Mouse (Mus musculus): ENCODE results near the gene Kif3b. TPM values are rescaled to one million over a fixed set of nuclear protein-coding genes. Genes with fewer than 3 reads are reported as not detected.
"Not testable (repeated sequence)": the region's sequence is repeated elsewhere in the genome, so short reads cannot be mapped to it uniquely, and the experiment has no call there.

The Kif3b gene
- polyA plus RNA-seq, 1 experiment from 2014 or later, result 1.7 TPM

- ATAC-seq (no peak), DNase-seq (no peak)
- Histone ChIP-seq H3K36me3 (replicated peaks; ENCODE audit: insufficient read depth, low read length) (no peaks in the 10 kb centered on the region), H3K4me1 (ENCODE audit: insufficient read depth) (peaks cover 3% of the 10 kb centered on the region; the same call in 1 of the 2 replicates), H3K27ac (ENCODE audit: low read depth) (no peak overlapping the region), H3K4me3 (ENCODE audit: low read depth, low read length) (no peak overlapping the region), H3K27me3 (ENCODE audit: insufficient read depth, low read length) (no peaks in the 10 kb centered on the region), H3K9ac (replicated peaks) (no peak overlapping the region), H3K4me2 (ENCODE audit: low read depth, low read length) (no peak overlapping the region), H3K9me3 (ENCODE audit: low read length) (no peaks in the 10 kb centered on the region)
- TF ChIP-seq EP300 (IDR thresholded peaks at IDR 0.05; ENCODE audit: low read depth) (no peak), CTCF (IDR thresholded peaks at IDR 0.05; ENCODE audit: low read depth) (no peak)
- 76% methylated on average over 8 of the region's 8 CpGs for WGBS (ENCODE audit: insufficient replicate concordance)
Measured at GRCm38 (mm10) chr2:153276440-153276839, 14.8 kb upstream of the Kif3b start.

GRCm38 (mm10) chr2:153276846-153277245 is 14.4 kb upstream of the Kif3b start:
- WGBS (ENCODE audit: insufficient replicate concordance), result 88% methylated on average over 5 of the region's 5 CpGs
- not testable (repeated sequence) for DNase-seq

GRCm38 (mm10) chr2:153278357-153278756 is 12.9 kb upstream of the Kif3b start:
- no peaks in the 10 kb centered on the region for H3K27me3 ChIP-seq (ENCODE audit: insufficient read depth, low read length)
- H3K4me1 ChIP-seq (ENCODE audit: insufficient read depth), result peaks cover 3% of the 10 kb centered on the region; the same call in 1 of the 2 replicates
- no peaks in the 10 kb centered on the region for H3K36me3 ChIP-seq (replicated peaks; ENCODE audit: insufficient read depth, low read length)
- WGBS (ENCODE audit: insufficient replicate concordance), result 82% methylated on average over 5 of the region's 5 CpGs
- no peak overlapping the region for H3K4me2 ChIP-seq (ENCODE audit: low read depth, low read length)
- no peaks in the 10 kb centered on the region for H3K9me3 ChIP-seq (ENCODE audit: low read length)
- H3K9ac ChIP-seq (replicated peaks), result no peak overlapping the region
- no peak overlapping the region for H3K27ac ChIP-seq (ENCODE audit: low read depth)
- DNase-seq, result no peak
- no peak for ATAC-seq
- no peak for TF ChIP-seq EP300 (IDR thresholded peaks at IDR 0.05; ENCODE audit: low read depth)
- TF ChIP-seq CTCF (IDR thresholded peaks at IDR 0.05; ENCODE audit: low read depth), result no peak
- H3K4me3 ChIP-seq (ENCODE audit: low read depth, low read length), result no peak overlapping the region

More at GRCm38 (mm10) chr2:153276846-153277245, 14.4 kb upstream of the Kif3b start:
- not testable (repeated sequence) for ATAC-seq; H3K4me3 ChIP-seq (ENCODE audit: low read depth, low read length); H3K27me3 ChIP-seq (ENCODE audit: insufficient read depth, low read length); H3K4me2 ChIP-seq (ENCODE audit: low read depth, low read length); H3K36me3 ChIP-seq (replicated peaks; ENCODE audit: insufficient read depth, low read length); H3K27ac ChIP-seq (ENCODE audit: low read depth); H3K4me1 ChIP-seq (ENCODE audit: insufficient read depth); H3K9me3 ChIP-seq (ENCODE audit: low read length); H3K9ac ChIP-seq (replicated peaks)
- peak; percentile 50 for TF ChIP-seq CTCF (IDR thresholded peaks at IDR 0.05; ENCODE audit: low read depth)

GRCm38 (mm10) chr2:153283919-153284318 is 7.3 kb upstream of the Kif3b start:
- 82% methylated on average over 6 of the region's 6 CpGs for WGBS (ENCODE audit: insufficient replicate concordance)
- Histone ChIP-seq H3K4me1 (ENCODE audit: insufficient read depth) (0 out of 2 replicates have a peak, but pooled peaks cover 5% of the 10 kb centered on the region), H3K36me3 (replicated peaks; ENCODE audit: insufficient read depth, low read length) (no peaks in the 10 kb centered on the region), H3K4me3 (ENCODE audit: low read depth, low read length) (no peak overlapping the region), H3K4me2 (ENCODE audit: low read depth, low read length) (peak overlapping the region; percentile 0; the same call in 1 of the 2 replicates), H3K27me3 (ENCODE audit: insufficient read depth, low read length) (no peaks in the 10 kb centered on the region), H3K9me3 (ENCODE audit: low read length) (no peaks in the 10 kb centered on the region), H3K27ac (ENCODE audit: low read depth) (peak overlapping the region; percentile 62; the same call in 1 of the 2 replicates), H3K9ac (replicated peaks) (no peak overlapping the region)
- DNase-seq (no peak), ATAC-seq (no peak)
- TF ChIP-seq EP300 (IDR thresholded peaks at IDR 0.05; ENCODE audit: low read depth) (no peak), CTCF (IDR thresholded peaks at IDR 0.05; ENCODE audit: low read depth) (no peak)

- TF ChIP-seq CTCF (IDR thresholded peaks at IDR 0.05; ENCODE audit: low read depth) (no peak), EP300 (IDR thresholded peaks at IDR 0.05; ENCODE audit: low read depth) (no peak)
- no peaks in the 10 kb centered on the region for H3K36me3 ChIP-seq (replicated peaks; ENCODE audit: insufficient read depth, low read length)
- H3K27me3 ChIP-seq (ENCODE audit: insufficient read depth, low read length), result no peaks in the 10 kb centered on the region
- DNase-seq (no peak), ATAC-seq (no peak)
- peaks cover 8% of the 10 kb centered on the region for H3K4me1 ChIP-seq (ENCODE audit: insufficient read depth)
- H3K9me3 ChIP-seq (ENCODE audit: low read length), result no peaks in the 10 kb centered on the region
- H3K4me3 ChIP-seq (ENCODE audit: low read depth, low read length), result no peak overlapping the region
- 69% methylated on average over 4 of the region's 4 CpGs for WGBS (ENCODE audit: insufficient replicate concordance)
- no peak overlapping the region for H3K9ac ChIP-seq (replicated peaks)
- no peak overlapping the region for H3K27ac ChIP-seq (ENCODE audit: low read depth)
- H3K4me2 ChIP-seq (ENCODE audit: low read depth, low read length), result no peak overlapping the region
Measured at GRCm38 (mm10) chr2:153286524-153286923, 4.7 kb upstream of the Kif3b start.

GRCm38 (mm10) chr2:153287835-153288234 is 3.4 kb upstream of the Kif3b start:
- Histone ChIP-seq H3K4me2 (ENCODE audit: low read depth, low read length) (no peak overlapping the region), H3K9ac (replicated peaks) (no peak overlapping the region), H3K4me3 (ENCODE audit: low read depth, low read length) (no peak overlapping the region), H3K27ac (ENCODE audit: low read depth) (no peak overlapping the region), H3K4me1 (ENCODE audit: insufficient read depth) (peaks cover 18% of the 10 kb centered on the region), H3K36me3 (replicated peaks; ENCODE audit: insufficient read depth, low read length) (no peaks in the 10 kb centered on the region), H3K27me3 (ENCODE audit: insufficient read depth, low read length) (no peaks in the 10 kb centered on the region), H3K9me3 (ENCODE audit: low read length) (no peaks in the 10 kb centered on the region)
- no peak for ATAC-seq
- no peak for TF ChIP-seq CTCF (IDR thresholded peaks at IDR 0.05; ENCODE audit: low read depth)
- TF ChIP-seq EP300 (IDR thresholded peaks at IDR 0.05; ENCODE audit: low read depth), result no peak
- WGBS (ENCODE audit: insufficient replicate concordance), result 73% methylated on average over 6 of the region's 6 CpGs
- DNase-seq, result no peak
